Mouse (Mus musculus) olfactory bulb, adult 2 months (tissue): ENCODE measurements around the gene Siva1.

Experiments
- CTCF ChIP-seq: fragments of 200-500 bp; IDR thresholded peaks from 2 replicates; pipeline ENCODE4 v1.5.1; 2012; ENCODE audit warnings: low read depth, mild to moderate bottlenecking, low read length, moderate library complexity; ENCODE audit not compliant: insufficient read depth
- POLR2A ChIP-seq: fragments of 200-500 bp; IDR thresholded peaks from 2 replicates; pipeline ENCODE4 v1.6.1; 2012; ENCODE audit warnings: mild to moderate bottlenecking, low read depth, low read length, moderate library complexity; ENCODE audit not compliant: insufficient read depth

GRCm38 (mm10) chr12:112664124-112664523 lies 19.6 kb downstream of the Siva1 start:
- no peak for TF ChIP-seq POLR2A
- TF ChIP-seq CTCF, result 0 out of 2 replicates have a peak, but pooled peaks have one; percentile 2
